Mouse (Mus musculus) kidney, postnatal 14 days (tissue): Measurements from ENCODE around the gene Nsun2.

Source experiments
- DNase-seq: peaks from one replicate; pipeline ENCODE4 v3.0.0; 2022; ENCODE audit warnings: mixed read lengths

The Nsun2 gene

DNA sequence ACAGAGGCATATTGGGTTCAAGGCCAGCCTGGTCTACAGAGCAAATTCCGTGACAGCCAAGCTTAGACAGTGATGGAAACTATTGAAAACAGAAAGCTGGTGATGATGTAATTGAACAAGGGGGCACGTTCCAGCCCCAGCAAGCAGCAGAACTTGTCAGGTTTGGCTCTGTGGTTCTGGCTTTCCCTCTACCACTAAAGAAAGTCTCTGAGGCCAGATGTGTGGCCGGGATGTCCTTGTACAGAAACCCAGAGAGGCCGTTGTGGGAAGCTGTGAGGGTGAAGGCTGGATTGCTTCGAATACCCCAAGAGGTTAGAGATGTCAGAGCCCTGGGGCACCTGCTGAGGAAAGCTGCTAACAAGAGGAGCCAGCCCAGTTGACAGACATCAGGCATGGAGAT, 105.7 kb downstream of the Nsun2 start:
- no peak for DNase-seq

DNA sequence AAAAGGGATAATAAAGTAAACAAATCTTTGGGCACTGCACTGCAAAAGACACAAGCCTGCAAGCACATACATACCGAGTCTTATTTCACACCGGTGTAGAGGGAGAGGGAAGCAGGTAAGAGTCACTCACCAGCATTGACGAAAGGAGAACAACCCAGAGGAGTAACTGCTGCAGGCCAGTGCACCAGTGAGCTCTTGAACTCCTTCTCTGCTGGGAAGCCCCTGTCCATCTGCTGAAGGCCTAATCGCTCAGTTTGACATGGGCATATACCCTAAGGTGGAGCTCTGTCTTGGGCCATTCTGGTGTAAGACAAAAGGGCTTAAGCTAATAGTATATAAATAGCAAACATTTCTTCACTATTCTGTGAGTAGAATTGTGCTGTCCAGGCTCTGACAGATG, 106.6 kb downstream of the Nsun2 start:
- DNase-seq = no peak

DNA sequence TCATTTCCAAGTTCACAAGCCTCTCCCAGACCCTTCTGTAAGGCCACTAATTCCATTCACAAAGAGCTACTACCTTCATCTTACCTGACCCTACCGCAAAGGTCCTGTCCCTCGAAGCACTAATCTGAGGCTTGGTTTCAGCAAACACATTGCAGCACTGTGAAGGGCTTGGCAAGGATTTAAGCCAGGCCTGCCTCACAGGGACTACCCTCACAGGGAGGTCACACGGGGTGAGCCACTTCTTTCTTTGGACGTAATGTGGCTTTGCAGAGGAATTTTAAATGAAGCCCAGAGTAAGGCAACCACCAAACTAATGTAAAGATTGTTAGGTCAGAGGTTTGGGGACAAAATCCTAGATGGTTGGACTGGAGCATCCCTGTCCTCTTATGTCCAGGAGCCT, 107.0 kb downstream of the Nsun2 start:
- no peak for DNase-seq

DNA sequence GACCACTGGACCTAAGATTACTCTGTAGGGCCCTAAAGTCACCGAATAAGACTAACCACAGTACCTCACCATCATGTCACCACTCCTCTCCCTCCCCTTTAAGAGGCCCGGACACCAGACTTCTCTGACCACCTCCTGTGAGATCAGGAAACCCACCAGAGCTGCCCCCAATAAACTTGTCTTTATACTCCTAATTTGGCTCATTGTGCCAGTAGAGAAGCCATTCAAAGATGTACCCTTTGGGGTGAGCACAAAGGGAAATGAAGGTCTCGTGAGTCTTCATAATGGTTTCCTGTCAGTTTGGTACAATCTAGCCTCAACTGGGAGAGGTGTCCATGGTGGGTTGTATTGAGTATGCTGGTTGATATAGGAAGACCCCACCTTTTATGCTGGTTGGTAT, 107.5 kb downstream of the Nsun2 start:
- DNase-seq = no peak

DNA sequence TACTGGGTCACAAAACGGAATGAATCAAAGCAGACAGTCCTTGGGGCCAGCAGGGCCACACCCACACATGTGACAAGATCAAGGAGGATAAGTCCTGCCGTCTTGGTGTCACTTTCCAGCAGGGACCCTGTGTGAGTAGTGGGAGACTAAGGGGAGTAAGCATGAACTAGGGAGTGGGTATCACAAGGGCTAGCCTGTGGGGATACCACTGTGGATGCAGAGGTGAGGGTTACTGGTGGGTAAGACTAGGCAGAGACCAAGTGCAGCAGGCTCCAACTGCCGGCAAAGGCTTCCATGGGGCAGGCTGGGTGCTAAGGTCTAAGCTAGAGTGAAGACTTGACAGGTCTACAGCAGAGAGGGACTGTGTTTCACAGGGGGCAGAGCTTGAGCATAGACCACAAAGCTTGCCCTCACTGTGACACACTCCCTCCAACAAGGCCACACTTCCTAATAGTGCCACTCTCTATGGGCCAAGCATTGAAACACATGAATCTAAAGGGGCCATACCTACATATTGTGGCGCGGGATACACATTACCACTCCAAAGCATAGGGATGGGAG, 109.2 kb downstream of the Nsun2 start:
- no peak for DNase-seq

DNA sequence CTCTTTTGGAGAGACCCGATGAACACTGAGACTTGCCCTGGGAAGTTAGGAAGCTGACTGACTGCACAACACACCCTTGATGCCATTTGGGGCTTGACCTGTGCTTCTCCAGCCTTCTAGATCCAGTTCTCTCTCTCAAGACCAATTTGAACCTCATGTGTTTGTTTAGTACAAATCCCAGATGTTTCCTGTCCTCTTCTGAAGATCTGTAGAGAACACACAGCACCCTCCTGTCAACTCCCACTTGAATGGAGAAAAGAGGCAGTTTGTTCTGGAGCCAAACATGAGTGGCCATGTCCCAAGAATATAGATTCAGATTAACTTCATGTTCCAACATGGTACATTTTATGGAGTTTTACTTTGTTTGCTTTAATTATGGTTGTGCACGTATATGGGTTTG, 110.4 kb downstream of the Nsun2 start:
- DNase-seq = no peak

DNA sequence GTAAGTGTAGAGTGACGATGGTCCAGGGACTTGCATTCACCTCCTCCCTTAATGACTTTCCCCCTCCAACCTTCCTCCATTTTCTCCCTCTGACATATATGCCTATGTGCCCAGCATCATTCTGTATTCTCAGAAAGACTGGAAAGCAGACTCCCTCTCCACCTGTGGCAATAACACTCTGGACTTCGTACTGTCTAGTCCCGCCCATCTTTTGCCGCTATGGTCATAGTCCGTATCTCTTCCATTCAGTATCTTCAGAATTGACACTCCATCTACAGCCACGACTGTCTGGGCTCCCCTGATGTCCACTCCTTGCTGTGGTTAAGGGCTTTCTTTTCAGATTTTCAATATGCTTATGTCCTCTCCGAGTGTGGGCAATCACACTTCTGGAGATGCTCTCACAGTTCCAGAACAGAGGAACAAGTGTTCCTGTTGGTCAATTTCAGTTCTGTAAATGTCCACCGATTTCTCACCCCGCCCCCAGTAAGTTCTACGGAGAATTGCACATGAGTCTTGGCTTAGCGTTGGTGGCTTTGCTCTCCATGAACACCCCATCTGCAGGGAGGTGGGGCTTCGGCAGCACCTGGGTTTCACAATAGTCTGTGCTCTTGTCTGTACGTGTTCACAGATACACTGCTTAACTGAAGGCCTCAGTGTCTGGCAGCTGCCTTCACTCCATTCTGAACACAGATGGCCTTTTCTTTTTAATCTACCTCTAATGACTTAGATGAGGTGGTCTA, 111.1 kb downstream of the Nsun2 start:
- no peak for DNase-seq

DNA sequence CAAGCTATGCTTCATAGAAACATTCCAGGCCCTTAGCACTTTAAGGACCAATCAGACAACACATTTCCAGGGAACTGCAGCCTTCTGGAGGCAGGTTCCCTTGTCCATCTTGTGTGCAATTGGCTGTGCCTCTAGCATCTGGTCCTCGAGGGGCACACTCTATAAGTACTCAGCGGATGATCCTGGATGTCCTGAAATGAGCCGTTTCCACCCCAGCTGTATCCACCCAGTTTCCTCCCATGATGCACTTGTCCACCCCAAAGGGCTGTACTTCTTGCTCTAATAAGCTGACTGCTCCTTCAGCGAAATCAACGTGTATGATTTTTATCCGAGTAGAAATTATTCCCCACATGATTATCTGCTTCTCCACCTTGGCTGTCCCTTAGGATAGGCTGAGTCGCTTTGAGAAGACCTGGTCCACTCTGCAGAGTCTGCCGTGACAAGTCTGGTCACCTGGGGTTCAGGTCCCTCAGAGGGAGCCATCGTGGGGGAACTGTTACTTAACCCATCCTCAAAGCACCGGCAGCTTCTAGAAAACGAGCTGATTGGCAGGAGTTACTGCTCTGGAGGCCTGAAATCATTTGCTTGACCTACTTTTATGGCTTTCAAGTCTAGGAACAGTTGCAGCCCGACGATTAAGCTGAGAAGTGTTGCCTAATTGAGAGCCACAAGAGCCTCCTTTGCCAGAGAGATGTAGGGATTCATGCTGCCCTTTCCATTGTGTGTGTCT, 112.3 kb downstream of the Nsun2 start:
- DNase-seq = no peak

DNA sequence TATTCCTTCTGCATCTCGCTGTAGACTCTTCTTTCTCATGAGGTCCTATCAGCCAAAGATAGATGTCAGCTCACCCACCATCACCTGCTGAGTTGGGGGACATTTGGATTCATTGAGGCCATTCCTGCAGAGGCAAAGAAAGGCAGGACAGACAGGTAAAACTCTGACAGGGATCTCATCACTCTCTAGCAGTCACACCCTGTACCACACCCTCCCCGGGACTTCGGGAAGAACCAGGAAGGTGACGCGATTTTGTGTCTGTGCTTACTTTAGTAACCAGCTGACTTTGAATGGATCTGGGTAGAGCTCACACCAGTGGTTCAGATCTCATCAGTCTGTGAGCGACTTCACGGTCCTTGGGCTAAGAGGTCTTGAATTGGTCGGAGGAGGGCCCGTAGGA, 112.9 kb downstream of the Nsun2 start:
- DNase-seq = no peak

DNA sequence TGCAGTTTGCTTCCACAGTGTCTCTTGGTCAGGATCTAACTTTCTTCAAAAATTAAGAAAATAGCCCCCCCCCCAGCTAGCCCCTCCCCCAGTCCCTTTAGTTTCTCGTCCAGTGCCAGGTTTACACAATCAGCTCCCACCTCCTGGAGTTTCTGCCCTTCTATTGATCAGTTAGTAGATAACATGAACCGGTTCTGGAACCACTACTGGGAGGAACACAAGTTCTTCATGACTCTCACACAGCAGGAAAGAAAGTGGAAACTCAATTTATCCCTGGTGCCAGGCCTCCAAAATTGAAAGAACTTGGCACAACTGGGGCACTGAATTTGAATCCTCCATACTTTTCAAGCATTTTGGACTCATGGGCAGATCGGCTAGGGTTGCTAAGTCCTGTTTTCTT, 121.0 kb downstream of the Nsun2 start:
- no peak for DNase-seq

DNA sequence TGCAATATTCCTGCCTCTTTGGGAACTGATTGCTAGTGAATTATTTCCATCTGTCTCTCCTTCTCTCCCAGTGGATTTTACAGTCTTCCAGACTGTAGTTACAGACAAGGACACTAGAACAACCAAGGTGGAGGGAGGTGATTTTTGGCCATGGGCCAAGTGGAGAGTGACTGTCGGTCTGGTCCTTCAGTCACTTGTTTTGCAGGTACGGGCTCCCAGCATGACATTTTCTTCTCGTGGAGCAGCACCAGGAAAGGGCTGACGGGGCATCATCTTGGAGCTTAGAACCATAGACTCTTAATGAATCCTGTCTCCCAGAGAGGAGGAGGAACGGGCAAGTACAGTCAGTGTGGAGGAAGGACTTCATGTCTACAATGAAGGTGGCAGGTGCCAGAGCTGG, 138.6 kb downstream of the Nsun2 start:
- no peak for DNase-seq

DNA sequence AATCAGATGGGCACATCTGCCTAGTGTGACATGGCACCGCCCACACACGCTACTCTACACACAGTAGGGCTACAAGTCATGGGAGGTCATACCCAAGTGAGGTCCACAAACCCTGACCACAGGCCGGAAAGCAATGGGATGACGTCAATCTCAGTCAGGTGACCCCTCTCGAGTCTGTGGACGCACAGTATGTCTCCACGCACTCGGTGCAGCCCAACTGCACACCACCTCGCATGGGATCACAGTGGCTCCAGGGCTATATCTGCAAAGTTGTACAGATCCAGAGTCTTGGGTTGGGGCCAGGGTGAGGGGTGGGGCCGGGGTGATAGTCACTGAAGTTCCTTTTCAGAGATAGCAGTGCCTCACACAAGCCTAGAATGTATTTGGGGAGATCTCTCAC, 139.0 kb downstream of the Nsun2 start:
- no peak for DNase-seq

DNA sequence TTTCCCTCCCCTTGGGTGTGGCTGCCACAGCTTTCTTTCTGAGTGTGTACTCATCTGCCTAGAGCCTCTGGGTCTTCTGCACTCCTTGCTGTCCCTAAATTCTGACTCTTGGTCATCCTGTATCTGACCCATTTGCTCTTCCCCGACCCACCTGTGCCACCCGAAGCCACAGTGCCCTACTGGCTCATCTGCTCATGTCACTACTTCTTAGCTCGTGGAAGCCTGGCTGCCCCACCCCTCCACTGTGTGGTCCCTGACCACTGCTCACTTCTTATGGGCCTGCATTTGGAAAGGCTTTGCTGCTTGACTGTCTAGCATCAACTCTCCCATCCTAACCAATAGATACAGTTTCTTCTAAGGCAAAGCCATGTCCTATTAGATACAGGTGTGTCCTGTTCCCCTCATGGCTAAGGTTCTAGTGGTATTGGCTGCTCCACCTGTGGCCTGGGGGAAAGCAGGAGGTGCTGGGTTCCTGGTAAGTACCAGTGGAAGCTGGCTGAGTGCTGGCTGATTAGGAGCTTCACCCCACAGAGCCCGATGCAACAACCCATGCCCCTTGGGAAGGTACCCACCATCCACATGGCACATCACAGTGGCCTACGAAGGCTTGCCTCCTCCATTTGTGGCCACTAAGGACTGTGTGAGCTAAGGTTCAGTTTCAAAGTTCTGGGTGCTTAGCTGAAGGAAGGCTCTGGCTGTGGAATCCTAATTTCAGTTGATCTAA, 139.8 kb downstream of the Nsun2 start:
- no peak for DNase-seq

DNA sequence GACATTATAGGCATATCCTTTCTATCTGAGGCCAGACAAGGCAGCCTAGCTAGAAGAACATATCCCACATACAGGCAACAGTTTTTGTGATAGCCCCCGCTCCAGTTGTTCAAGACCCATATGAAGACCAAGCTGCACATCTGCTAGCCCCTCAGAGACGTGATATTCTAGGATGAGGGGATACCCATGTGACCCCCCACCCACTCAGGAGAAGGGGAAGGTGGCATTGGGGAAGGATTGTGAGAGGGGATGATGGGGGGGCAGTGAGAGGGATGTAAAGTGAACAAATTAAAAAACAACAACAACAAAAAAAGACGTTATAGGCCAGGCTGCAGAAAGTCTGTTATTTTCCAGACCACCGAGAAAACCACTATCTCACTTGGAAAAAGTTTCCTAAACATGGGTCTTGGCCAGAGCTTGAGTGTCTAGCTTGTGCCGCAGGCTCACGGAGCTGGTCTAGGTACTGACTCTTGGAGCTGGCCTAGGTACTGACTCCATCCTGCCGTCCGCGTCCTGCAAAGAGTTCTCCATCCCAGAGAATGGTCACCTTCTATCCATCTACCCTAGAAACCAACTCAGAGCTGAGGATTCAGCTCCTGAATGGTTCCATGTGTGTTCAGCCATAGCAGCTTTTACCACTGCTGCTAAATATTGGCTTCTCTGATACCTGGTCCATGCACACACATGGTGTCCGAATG, 140.5 kb downstream of the Nsun2 start:
- no peak for DNase-seq
